Mouse (Mus musculus): ENCODE measurements at regions not wholly inside any gene's neighbourhood (a gene's known extent, or its start where the extent isn't known, plus 50 kb on each side); places are given as distances from the start of the nearest gene placed in this dataset.

- peak; percentile 86 to 90 for DNase-seq
Measured at GRCm38 (mm10) chr4:81178782-81179135, 263.9 kb downstream of the Mpdz start.

DNA sequence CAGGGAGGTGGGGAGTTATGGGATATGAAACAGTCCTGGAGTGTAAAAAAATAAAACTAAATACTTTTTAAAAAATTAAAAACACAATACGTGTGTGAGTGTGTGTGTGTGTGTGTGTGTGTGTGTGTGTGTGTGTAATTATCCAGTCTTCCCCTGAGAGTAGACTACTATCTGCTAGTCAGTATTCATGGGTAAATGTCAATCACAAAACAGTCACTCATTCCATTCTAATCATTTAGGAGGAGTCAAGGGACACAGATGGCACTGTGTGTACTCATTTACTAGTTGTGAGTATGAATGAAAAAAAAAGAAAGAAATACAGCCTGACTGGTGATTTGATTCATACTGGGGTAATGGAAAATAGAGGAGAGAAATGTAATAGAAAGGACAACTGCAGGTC is 226.5 kb downstream of the Mpdz start:
- DNase-seq = no peak

DNA sequence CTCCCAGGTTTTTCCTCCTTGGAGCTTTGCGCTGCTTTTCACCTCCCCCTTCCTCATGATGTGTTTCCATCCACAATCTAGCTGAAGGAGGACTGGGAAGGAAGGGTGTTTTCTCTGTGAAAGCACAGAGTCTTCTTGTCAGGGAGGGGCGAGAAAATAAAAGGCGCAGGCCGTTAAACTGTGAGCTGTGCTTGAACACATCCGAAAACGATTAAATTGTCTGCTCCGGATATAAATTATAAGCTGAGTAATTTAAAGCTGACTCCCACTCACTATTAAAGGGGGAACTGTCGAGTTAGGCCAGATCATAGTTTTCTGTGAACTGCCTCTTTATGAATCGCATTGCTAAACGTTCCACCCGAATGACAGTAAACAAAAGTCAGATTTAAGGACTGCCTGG is 224.6 kb downstream of the Mpdz start:
- no peak for DNase-seq

GRCm38 (mm10) chr4:81222034-81222433 is 220.6 kb downstream of the Mpdz start:
- DNase-seq = no peak

GRCm38 (mm10) chr4:81222468-81223175 is 220.0 kb downstream of the Mpdz start:
- no peak for DNase-seq

Measured in lung, adult 18-20 months (tissue).